Mouse (Mus musculus): ENCODE results near the gene Slfn2.

- TF ChIP-seq CTCF (IDR thresholded peaks at IDR 0.05; ENCODE audit: low read depth) (no peak), EP300 (IDR thresholded peaks at IDR 0.05; ENCODE audit: low read depth) (no peak)
Measured at GRCm38 (mm10) chr11:83078423-83079140, 13.7 kb downstream of the Slfn2 start.
